Mouse (Mus musculus) intestine, postnatal 0 days (tissue): Measurements from ENCODE around the gene Gm9789. TPM values are rescaled to one million over a fixed set of nuclear protein-coding genes. Genes with fewer than 3 reads are reported as not detected.
"Not testable (repeated sequence)": the region's sequence is repeated elsewhere in the genome, so short reads cannot be mapped to it uniquely, and the experiment has no call there.

Source experiments
- ATAC-seq: fragments of 200-750 bp; cut with Nextera tagmentation; 2 replicates; pipeline ENCODE4 v1.8.0; 2017; ENCODE audit warnings: mild to moderate bottlenecking, moderate TSS enrichment, moderate library complexity
- H3K27ac ChIP-seq: fragments of 300-500 bp; sonication (generic); 2 replicates; pipeline ENCODE4 v1.5.1; 2014; ENCODE audit warnings: mild to moderate bottlenecking, low read depth, low read length, moderate library complexity
- H3K27me3 ChIP-seq: fragments of 300-500 bp; sonication (generic); replicated peaks from 2 replicates; pipeline ENCODE4 v1.6.1; 2014; ENCODE audit warnings: low read length, mixed read lengths; ENCODE audit not compliant: control insufficient read depth, insufficient read depth
- H3K36me3 ChIP-seq: fragments of 300-500 bp; sonication (generic); 2 replicates; pipeline ENCODE4 v1.6.1; 2014; ENCODE audit warnings: mild to moderate bottlenecking, moderate library complexity; ENCODE audit not compliant: control insufficient read depth, insufficient read depth
- H3K4me1 ChIP-seq: fragments of 300-500 bp; sonication (generic); replicated peaks from 2 replicates; pipeline ENCODE4 v1.6.1; 2014; ENCODE audit warnings: antibody characterized with exemption, low read length, mixed read lengths; ENCODE audit not compliant: control insufficient read depth, insufficient read depth
- H3K4me2 ChIP-seq: fragments of 300-500 bp; sonication (generic); replicated peaks from 2 replicates; pipeline ENCODE4 v1.6.1; 2014; ENCODE audit warnings: low read depth, mild to moderate bottlenecking, moderate library complexity
- H3K4me3 ChIP-seq: fragments of 300-500 bp; sonication (generic); 2 replicates; pipeline ENCODE4 v1.5.1; 2014; ENCODE audit warnings: low read depth, low read length
- H3K9ac ChIP-seq: fragments of 300-500 bp; sonication (generic); 2 replicates; pipeline ENCODE4 v1.6.1; 2014; ENCODE audit warnings: mild to moderate bottlenecking, low read depth, low read length
- H3K9me3 ChIP-seq: fragments of 300-500 bp; sonication (generic); 2 replicates; pipeline ENCODE4 v1.6.1; 2016; ENCODE audit warnings: mixed run types; ENCODE audit not compliant: control insufficient read depth
- CTCF ChIP-seq: sonication (generic); IDR thresholded peaks from 2 replicates; pipeline ENCODE4 v1.5.1; 2016; ENCODE audit warnings: low read depth, mild to moderate bottlenecking, control low read depth, antibody characterized with exemption, moderate library complexity
- WGBS: fragments of 180-500 bp; shearing (Covaris S2); extraction: QIAGEN DNeasy Blood & Tissue Kit; methylation state at CpG from one replicate; pipeline ENCODE4 v1.1.7; 2014; 5-methylcytosine and 5-hydroxymethylcytosine counted together
- polyA plus RNA-seq: library from polyadenylated mRNA; unstranded; fragments of >200 nt; fragmentation: Nextera tagmentation; extraction: Ambion mirVana; gene quantifications from 2 replicates; pipeline ENCODE4 v1.2.1, GENCODE M21; 2015

Gene Gm9789
- polyA plus RNA-seq, result not detected in 2 replicates

- H3K9me3 ChIP-seq, result no peaks in the 10 kb centered on the region
- H3K9ac ChIP-seq, result no peak within 1 kb of the TSS
- no peak within 1 kb of the TSS for H3K27ac ChIP-seq
- no peak within 1 kb of the TSS for H3K4me3 ChIP-seq
- no peaks in the 10 kb centered on the region for H3K36me3 ChIP-seq
- no peaks in the 10 kb centered on the region for H3K4me1 ChIP-seq
- no peak within 1 kb of the TSS for H3K4me2 ChIP-seq
- WGBS, result 82% methylated on average over 4 of the region's 4 CpGs
- TF ChIP-seq CTCF, result no peak
- ATAC-seq, result no peak
- no peaks in the 10 kb centered on the region for H3K27me3 ChIP-seq
Measured at GRCm38 (mm10) chr16:89157652-89158051, at the start of gene Gm9789. TSS of gene Gm9789 (plus strand) at chr16:89157952.

- no peaks in the 10 kb centered on the region for H3K36me3 ChIP-seq
- no peaks in the 10 kb centered on the region for H3K9me3 ChIP-seq
- WGBS, result 91% methylated on average over 1 of the region's 1 CpGs
- no peak within 1 kb of the TSS for H3K4me2 ChIP-seq
- no peak within 1 kb of the TSS for H3K27ac ChIP-seq
- ATAC-seq, result no peak
- TF ChIP-seq CTCF, result no peak
- H3K4me1 ChIP-seq, result no peaks in the 10 kb centered on the region
- H3K9ac ChIP-seq, result no peak within 1 kb of the TSS
- H3K4me3 ChIP-seq, result no peak within 1 kb of the TSS
- H3K27me3 ChIP-seq, result no peaks in the 10 kb centered on the region
Measured at GRCm38 (mm10) chr16:89140551-89140950, 17.2 kb upstream of the Gm9789 start, which contains the start of gene Gm6358. TSS of gene Gm6358 (plus strand) at chr16:89140851.

- Histone ChIP-seq H3K9ac (no peak within 1 kb of the TSS), H3K9me3 (no peaks in the 10 kb centered on the region), H3K36me3 (no peaks in the 10 kb centered on the region), H3K27me3 (no peaks in the 10 kb centered on the region), H3K4me2 (no peak within 1 kb of the TSS), H3K4me1 (no peaks in the 10 kb centered on the region), H3K4me3 (no peak within 1 kb of the TSS), H3K27ac (no peak within 1 kb of the TSS)
- ATAC-seq, result no peak
- no peak for TF ChIP-seq CTCF
- 81% methylated on average over 1 of the region's 1 CpGs for WGBS
Measured at GRCm38 (mm10) chr16:89150786-89151185, 7.0 kb upstream of the Gm9789 start, which contains the start of gene Gm10061. TSS of gene Gm10061 (plus strand) at chr16:89151086.

GRCm38 (mm10) chr16:89169190-89169589 lies 11.4 kb downstream of the Gm9789 start, which contains the start of gene Gm7735:
TSS of gene Gm7735 (plus strand) at chr16:89169490.
- not testable (repeated sequence) for H3K4me3 ChIP-seq, H3K27ac ChIP-seq

GRCm38 (mm10) chr16:89174435-89174834 lies 16.7 kb downstream of the Gm9789 start, which contains the start of gene 1110057P08Rik:
TSS of gene 1110057P08Rik (plus strand) at chr16:89174735.
- ATAC-seq, result no peak
- H3K4me3 ChIP-seq, result no peak within 1 kb of the TSS
- no peaks in the 10 kb centered on the region for H3K4me1 ChIP-seq
- H3K36me3 ChIP-seq, result no peaks in the 10 kb centered on the region
- H3K4me2 ChIP-seq, result no peak within 1 kb of the TSS
- TF ChIP-seq CTCF, result no peak
- H3K27me3 ChIP-seq, result no peaks in the 10 kb centered on the region
- H3K27ac ChIP-seq, result no peak within 1 kb of the TSS
- H3K9ac ChIP-seq, result no peak within 1 kb of the TSS
- 76% methylated on average over 2 of the region's 2 CpGs for WGBS
- no peaks in the 10 kb centered on the region for H3K9me3 ChIP-seq

More at GRCm38 (mm10) chr16:89169190-89169589, 11.4 kb downstream of the Gm9789 start, which contains the start of gene Gm7735:
- not testable (repeated sequence) for ATAC-seq, H3K9me3 ChIP-seq, H3K27me3 ChIP-seq, H3K4me2 ChIP-seq, H3K9ac ChIP-seq, H3K4me1 ChIP-seq, H3K36me3 ChIP-seq

GRCm38 (mm10) chr16:89188621-89189020 lies 30.9 kb downstream of the Gm9789 start:
- ATAC-seq, result no peak
- H3K9ac ChIP-seq, result no peak overlapping the region
- no peak overlapping the region for H3K4me3 ChIP-seq
- TF ChIP-seq CTCF, result no peak
- 81% methylated on average over 4 of the region's 4 CpGs for WGBS
- H3K4me2 ChIP-seq, result no peak overlapping the region
- H3K27ac ChIP-seq, result no peak overlapping the region
- no peaks in the 10 kb centered on the region for H3K27me3 ChIP-seq
- H3K4me1 ChIP-seq, result no peaks in the 10 kb centered on the region
- H3K36me3 ChIP-seq, result no peaks in the 10 kb centered on the region
- no peaks in the 10 kb centered on the region for H3K9me3 ChIP-seq

- no peak for ATAC-seq
- 69% methylated on average over 1 of the region's 1 CpGs for WGBS
Measured at GRCm38 (mm10) chr16:89205561-89205960, 47.8 kb downstream of the Gm9789 start, which contains the start of gene Krtap20-2. TSS of gene Krtap20-2 (plus strand) at chr16:89205861.

More at GRCm38 (mm10) chr16:89205561-89205960, 47.8 kb downstream of the Gm9789 start, which contains the start of gene Krtap20-2:
- H3K9ac ChIP-seq, result no peak within 1 kb of the TSS
- no peak within 1 kb of the TSS for H3K4me2 ChIP-seq
- no peak within 1 kb of the TSS for H3K4me3 ChIP-seq
- no peaks in the 10 kb centered on the region for H3K27me3 ChIP-seq
- no peaks in the 10 kb centered on the region for H3K36me3 ChIP-seq
- no peaks in the 10 kb centered on the region for H3K4me1 ChIP-seq
- H3K27ac ChIP-seq, result no peak within 1 kb of the TSS
- H3K9me3 ChIP-seq, result no peaks in the 10 kb centered on the region
- TF ChIP-seq CTCF, result no peak

Other genes starting within 250 kb of the Gm9789 start
- gene Krtap19-9b, start 225.7 kb upstream of the Gm9789 start, polyA plus RNA-seq, result not detected in 2 replicates
- gene Krtap16-3, start 195.1 kb upstream of the Gm9789 start, polyA plus RNA-seq, result not detected in 2 replicates
- gene Krtap22-2, start 147.2 kb upstream of the Gm9789 start, polyA plus RNA-seq, result not detected in 2 replicates
- not detected in 2 replicates for gene Gm10229, start 142.7 kb upstream of the Gm9789 start, polyA plus RNA-seq
- gene Krtap6-1, start 126.3 kb upstream of the Gm9789 start, polyA plus RNA-seq, result not detected in 2 replicates
- not detected in 2 replicates for gene Gm10228, start 116.5 kb upstream of the Gm9789 start, polyA plus RNA-seq
- not detected in 2 replicates for gene Krtap6-5, start 110.1 kb upstream of the Gm9789 start, polyA plus RNA-seq
- gene 1110025L11Rik, start 94.0 kb upstream of the Gm9789 start, polyA plus RNA-seq, result not detected in 2 replicates
- gene Krtap6-3, start 73.9 kb upstream of the Gm9789 start, polyA plus RNA-seq, result not detected in 2 replicates
- not detected in 2 replicates for gene Gm6358, start 17.1 kb upstream of the Gm9789 start, polyA plus RNA-seq
- not detected in 2 replicates for gene Gm10061, start 6.9 kb upstream of the Gm9789 start, polyA plus RNA-seq
- gene Gm7735, start 11.5 kb downstream of the Gm9789 start, polyA plus RNA-seq, result not detected in 2 replicates
- not detected in 2 replicates for gene 1110057P08Rik, start 16.8 kb downstream of the Gm9789 start, polyA plus RNA-seq
- gene Krtap20-2, start 47.9 kb downstream of the Gm9789 start, polyA plus RNA-seq, result not detected in 2 replicates
- gene Krtap21-1, start 245.9 kb downstream of the Gm9789 start, polyA plus RNA-seq, result not detected in 2 replicates